Mouse (Mus musculus) stomach, postnatal 0 days (tissue): ENCODE measurements around the gene Dtl.
"Not testable (repeated sequence)": the region's sequence is repeated elsewhere in the genome, so short reads cannot be mapped to it uniquely, and the experiment has no call there.

Experiments used
- CTCF ChIP-seq: IDR thresholded peaks from 2 replicates; pipeline ENCODE4 v1.5.1; 2016; ENCODE audit warnings: antibody characterized with exemption, low read depth, mild to moderate bottlenecking, moderate library complexity
- EP300 ChIP-seq: optimal IDR thresholded peaks from 2 replicates; pipeline ENCODE3; 2016; ENCODE audit warnings: antibody characterized with exemption

DNA sequence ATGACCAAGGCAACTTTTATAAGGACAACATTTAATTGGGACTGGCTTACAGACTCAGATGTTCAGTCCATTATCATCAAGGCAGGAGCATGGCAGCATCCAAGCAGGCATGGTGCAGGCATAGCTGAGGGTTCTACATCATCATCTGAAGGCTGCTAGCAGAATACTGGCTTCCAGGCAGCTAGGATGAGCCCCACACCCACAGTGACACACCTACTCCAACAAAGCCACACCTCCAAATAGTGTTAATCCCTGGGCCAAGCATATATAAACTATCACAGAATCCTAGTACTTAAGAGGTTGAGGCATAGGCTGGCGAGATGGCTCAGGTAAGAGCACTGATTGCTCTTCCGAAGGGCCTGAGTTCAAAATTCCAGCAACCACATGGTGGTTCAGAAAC, 59.0 kb downstream of the Dtl start:
- not testable (repeated sequence) for TF ChIP-seq CTCF, EP300
